Mouse (Mus musculus) bone marrow macrophage, adult 2 months (primary cell): Measurements from ENCODE around the gene Slc16a1.

Experiments
- CTCF ChIP-seq: IDR thresholded peaks from 2 replicates; pipeline ENCODE4 v1.5.1; 2012; ENCODE audit warnings: low read depth, mild to moderate bottlenecking, low read length, moderate library complexity
- POLR2A ChIP-seq: IDR thresholded peaks from 2 replicates; pipeline ENCODE4 v1.6.1; 2012; ENCODE audit warnings: mild to moderate bottlenecking, low read depth, low read length, borderline replicate concordance

- TF ChIP-seq CTCF (no peak), POLR2A (no peak)
These were observed 39.3 kb downstream of the Slc16a1 start for GRCm38 (mm10) chr3:104677781-104678180.
